Mouse (Mus musculus) heart, embryonic 13.5 days (tissue): Measurements from ENCODE around the gene Sapcd1. TPM values are rescaled to one million over a fixed set of nuclear protein-coding genes. Genes with fewer than 3 reads are reported as not detected.
A peak's percentile ranks its signal among the peaks of the same experiment; 100 is the strongest.
"Not testable (repeated sequence)": the region's sequence is repeated elsewhere in the genome, so short reads cannot be mapped to it uniquely, and the experiment has no call there.

Experiments
- ATAC-seq: fragments of 200-750 bp; cut with Nextera tagmentation; 2 replicates; pipeline ENCODE4 v1.8.0; 2017; ENCODE audit warnings: moderate TSS enrichment; ENCODE audit not compliant: insufficient number of reproducible peaks, low FRiP score, low TSS enrichment; ENCODE audit errors: extremely low read depth
- H3K27ac ChIP-seq: fragments of 300-500 bp; sonication (generic); replicated peaks from 2 replicates; pipeline ENCODE4 v1.5.1; 2015; ENCODE audit warnings: moderate library complexity, mild to moderate bottlenecking, inconsistent platforms
- H3K27me3 ChIP-seq: fragments of 300-500 bp; sonication (generic); replicated peaks from 2 replicates; pipeline ENCODE4 v1.6.1; 2015; ENCODE audit warnings: mild to moderate bottlenecking, inconsistent platforms
- H3K36me3 ChIP-seq: fragments of 300-500 bp; sonication (generic); 2 replicates; pipeline ENCODE4 v1.6.1; 2015; ENCODE audit warnings: mild to moderate bottlenecking, inconsistent platforms
- H3K4me1 ChIP-seq: fragments of 300-500 bp; sonication (generic); 2 replicates; pipeline ENCODE4 v1.6.1; 2015; ENCODE audit warnings: inconsistent platforms
- H3K4me2 ChIP-seq: fragments of 300-500 bp; sonication (generic); 2 replicates; pipeline ENCODE4 v1.6.1; 2015; ENCODE audit warnings: inconsistent platforms, mild to moderate bottlenecking, moderate library complexity
- H3K4me3 ChIP-seq: fragments of 300-500 bp; sonication (generic); 2 replicates; pipeline ENCODE4 v1.5.1; 2015; ENCODE audit warnings: moderate library complexity, mild to moderate bottlenecking, inconsistent platforms
- H3K9ac ChIP-seq: fragments of 300-500 bp; sonication (generic); 2 replicates; pipeline ENCODE4 v1.6.1; 2015; ENCODE audit warnings: inconsistent platforms, mild to moderate bottlenecking, moderate library complexity
- H3K9me3 ChIP-seq: fragments of 300-500 bp; sonication (generic); 2 replicates; pipeline ENCODE4 v1.6.1; 2016; ENCODE audit warnings: inconsistent platforms
- WGBS: fragments of 180-500 bp; shearing (Covaris S2); methylation state at CpG from one replicate; pipeline ENCODE4 v1.1.7; 2015; ENCODE audit warnings: mixed read lengths; 5-methylcytosine and 5-hydroxymethylcytosine counted together
- polyA plus RNA-seq: library from polyadenylated mRNA; unstranded; fragments of >200 nt; fragmentation: Nextera tagmentation; extraction: Ambion mirVana; gene quantifications from 2 replicates; pipeline ENCODE4 v1.2.1, GENCODE M21; 2015

The Sapcd1 gene
- polyA plus RNA-seq, 1 experiment from 2014 or later: 3.2 TPM

- ATAC-seq: no peak
- WGBS: 72% methylated on average over 4 of the region's 4 CpGs
- Histone ChIP-seq H3K27ac (peak overlapping the region; percentile 94), H3K9me3 (no peaks in the 10 kb centered on the region), H3K4me3 (no peak overlapping the region), H3K36me3 (no peaks in the 10 kb centered on the region), H3K9ac (no peak overlapping the region), H3K4me1 (peaks cover 46% of the 10 kb centered on the region), H3K4me2 (no peak overlapping the region), H3K27me3 (no peaks in the 10 kb centered on the region)
Observed at GRCm38 (mm10) chr17:35043794-35044193, 16.0 kb upstream of the Sapcd1 start.

GRCm38 (mm10) chr17:35039121-35039873 lies 11.5 kb upstream of the Sapcd1 start:
- 80% methylated on average over 11 of the region's 11 CpGs for WGBS
- no peak overlapping the region for H3K27ac ChIP-seq

GRCm38 (mm10) chr17:35034896-35035295 lies 7.1 kb upstream of the Sapcd1 start:
- no peak for ATAC-seq
- Histone ChIP-seq H3K9me3 (no peaks in the 10 kb centered on the region), H3K27me3 (0 out of 2 replicates have a peak, but pooled peaks cover under 1% of the 10 kb centered on the region), H3K9ac (no peak overlapping the region), H3K4me1 (peaks cover 2% of the 10 kb centered on the region), H3K4me2 (no peak overlapping the region), H3K27ac (no peak overlapping the region), H3K36me3 (no peaks in the 10 kb centered on the region), H3K4me3 (no peak overlapping the region)
- whole genome bisulfite sequencing: 66% methylated on average over 6 of the region's 6 CpGs

More at GRCm38 (mm10) chr17:35039121-35039873, 11.5 kb upstream of the Sapcd1 start:
- no peak for ATAC-seq
- peaks cover 7% of the 10 kb centered on the region for H3K4me1 ChIP-seq
- no peaks in the 10 kb centered on the region for H3K9me3 ChIP-seq
- no peak overlapping the region for H3K9ac ChIP-seq
- H3K36me3 ChIP-seq: no peaks in the 10 kb centered on the region
- no peak overlapping the region for H3K4me3 ChIP-seq
- H3K27me3 ChIP-seq: no peaks in the 10 kb centered on the region
- H3K4me2 ChIP-seq: no peak overlapping the region

DNA sequence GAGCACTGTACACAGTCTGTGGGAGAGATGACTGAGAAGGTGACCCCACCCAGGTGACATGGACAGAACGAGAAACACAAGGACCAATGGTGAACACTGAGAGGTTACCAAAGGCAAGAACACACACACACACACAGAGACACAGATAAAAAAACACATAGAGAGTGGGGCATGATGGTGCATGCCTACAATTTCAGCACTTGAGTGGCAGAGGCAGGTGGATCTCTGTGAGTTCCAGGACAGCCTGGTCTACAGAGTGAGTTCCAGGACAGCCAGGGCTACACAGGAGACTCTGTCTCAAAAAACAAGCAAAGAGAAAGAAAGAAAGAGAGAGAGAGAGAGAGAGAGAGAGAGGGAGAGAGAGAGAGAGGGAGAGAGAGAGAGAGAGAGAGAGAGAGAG lies 5.9 kb upstream of the Sapcd1 start:
- not testable (repeated sequence) for H3K4me2 ChIP-seq, ATAC-seq, H3K27ac ChIP-seq, H3K36me3 ChIP-seq, H3K9me3 ChIP-seq, H3K27me3 ChIP-seq, H3K4me1 ChIP-seq, H3K4me3 ChIP-seq, H3K9ac ChIP-seq
- 33% methylated on average over 1 of the region's 1 CpGs for WGBS

- Histone ChIP-seq H3K4me2 (no peak overlapping the region), H3K9ac (no peak overlapping the region), H3K4me1 (peaks cover 16% of the 10 kb centered on the region), H3K36me3 (no peaks in the 10 kb centered on the region), H3K9me3 (no peaks in the 10 kb centered on the region), H3K27ac (no peak overlapping the region), H3K4me3 (no peak overlapping the region), H3K27me3 (0 out of 2 replicates have a peak, but pooled peaks cover 4% of the 10 kb centered on the region)
- ATAC-seq: no peak
- WGBS: 62% methylated on average over 8 of the region's 8 CpGs
Observed at GRCm38 (mm10) chr17:35032323-35032870, 4.6 kb upstream of the Sapcd1 start.

DNA sequence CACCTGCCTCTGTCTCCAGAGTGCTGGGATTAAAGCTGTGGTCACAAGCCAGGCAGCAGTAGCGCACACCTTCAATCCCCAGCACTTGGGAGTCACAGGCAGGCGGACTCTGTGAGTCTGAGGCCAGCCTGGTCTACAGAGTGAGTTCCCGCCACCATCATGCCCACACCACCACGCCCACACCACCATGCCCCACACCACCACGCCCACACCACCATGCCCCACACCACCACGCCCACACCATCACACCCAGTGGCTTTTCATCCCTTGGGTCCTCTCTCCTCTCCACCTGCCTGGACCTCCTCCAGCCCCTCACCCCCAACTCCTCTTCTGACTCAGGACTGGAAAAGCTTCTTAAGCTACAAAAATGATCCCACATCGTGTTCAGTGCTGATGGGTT lies 4.1 kb upstream of the Sapcd1 start:
- H3K4me2 ChIP-seq: no peak overlapping the region
- H3K27ac ChIP-seq: no peak overlapping the region
- H3K9me3 ChIP-seq: no peaks in the 10 kb centered on the region
- no peaks in the 10 kb centered on the region for H3K36me3 ChIP-seq
- H3K4me3 ChIP-seq: no peak overlapping the region
- no peak for ATAC-seq
- 76% methylated on average over 7 of the region's 7 CpGs for WGBS
- 0 out of 2 replicates have a peak, but pooled peaks cover 4% of the 10 kb centered on the region for H3K27me3 ChIP-seq
- no peak overlapping the region for H3K9ac ChIP-seq
- peaks cover 21% of the 10 kb centered on the region for H3K4me1 ChIP-seq

- H3K9ac ChIP-seq: no peak overlapping the region
Observed at GRCm38 (mm10) chr17:35031272-35031671, 3.5 kb upstream of the Sapcd1 start.

DNA sequence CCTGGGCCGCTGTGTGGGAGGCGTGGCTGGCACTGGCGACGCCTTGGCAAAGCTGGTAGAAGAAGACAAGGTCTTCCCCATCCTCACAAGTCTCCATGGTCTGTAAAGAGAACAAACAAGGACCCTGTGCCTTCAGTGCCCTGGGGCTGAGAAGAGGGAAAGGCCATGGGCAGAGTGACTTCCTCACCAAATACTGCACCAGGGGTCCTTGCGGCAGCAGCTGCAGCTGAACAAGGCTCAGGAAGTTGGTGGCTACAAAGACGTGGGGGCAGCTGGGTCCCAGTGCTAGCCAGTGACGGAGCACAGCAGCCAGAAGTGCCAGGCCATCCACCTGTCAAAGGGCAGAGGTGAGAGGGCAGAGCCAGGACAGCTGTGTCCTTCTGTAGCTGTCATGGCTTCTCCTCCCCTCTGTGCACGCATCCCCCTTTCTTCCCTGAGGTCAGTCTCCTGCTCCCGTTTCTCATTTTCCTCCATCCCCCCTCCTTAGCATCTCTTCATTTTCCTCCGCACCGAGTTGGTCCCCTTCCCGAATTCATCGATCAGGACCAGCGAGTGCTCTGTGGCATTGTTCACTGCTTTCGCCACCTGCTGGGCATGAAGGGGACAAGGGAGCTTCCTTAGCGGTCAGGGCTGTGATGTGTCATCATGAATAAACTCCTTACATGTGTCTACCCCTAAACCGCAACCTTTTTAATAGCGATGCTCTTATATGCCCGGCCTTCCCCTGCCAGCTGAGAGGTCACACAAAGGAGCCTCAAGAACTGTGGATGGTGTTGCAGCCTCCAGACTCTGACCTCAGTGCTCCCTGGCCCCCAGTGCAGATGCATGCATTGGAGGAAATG lies 2.1 kb upstream of the Sapcd1 start:
- H3K4me3 ChIP-seq: no peak overlapping the region
- H3K27me3 ChIP-seq: 0 out of 2 replicates have a peak, but pooled peaks cover 4% of the 10 kb centered on the region
- no peaks in the 10 kb centered on the region for H3K9me3 ChIP-seq
- WGBS: 40% methylated on average over 19 of the region's 19 CpGs
- H3K27ac ChIP-seq: no peak overlapping the region
- no peaks in the 10 kb centered on the region for H3K36me3 ChIP-seq
- H3K4me2 ChIP-seq: 0 out of 2 replicates have a peak overlapping the region, but pooled peaks have one; percentile 11
- H3K9ac ChIP-seq: 0 out of 2 replicates have a peak overlapping the region, but pooled peaks have one; percentile 28
- no peak for ATAC-seq
- H3K4me1 ChIP-seq: peaks cover 39% of the 10 kb centered on the region

More at GRCm38 (mm10) chr17:35031272-35031671, 3.5 kb upstream of the Sapcd1 start:
- no peaks in the 10 kb centered on the region for H3K36me3 ChIP-seq
- no peak overlapping the region for H3K4me2 ChIP-seq
- H3K27me3 ChIP-seq: 0 out of 2 replicates have a peak, but pooled peaks cover 4% of the 10 kb centered on the region
- peaks cover 27% of the 10 kb centered on the region for H3K4me1 ChIP-seq
- no peaks in the 10 kb centered on the region for H3K9me3 ChIP-seq
- no peak overlapping the region for H3K27ac ChIP-seq
- no peak overlapping the region for H3K4me3 ChIP-seq
- 88% methylated on average over 11 of the region's 11 CpGs for WGBS
- no peak for ATAC-seq

DNA sequence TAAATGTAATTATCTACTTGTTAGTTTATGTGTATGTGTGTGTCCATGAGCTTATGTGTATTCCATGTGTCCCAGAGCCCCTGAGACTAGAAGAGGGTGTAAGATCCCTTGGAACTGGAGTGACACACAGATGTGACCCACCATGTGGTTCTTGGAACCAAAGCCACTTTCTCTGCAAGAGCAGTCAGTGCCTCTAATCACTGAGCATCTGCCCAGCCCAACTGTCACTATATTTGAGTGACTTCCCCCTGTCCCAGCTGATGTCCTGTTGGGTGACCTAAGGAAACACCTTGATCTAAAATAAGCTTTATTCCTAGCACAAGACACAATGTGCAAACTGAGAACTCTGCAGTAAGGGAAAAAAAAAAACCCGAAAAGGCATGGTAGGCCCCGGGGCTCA lies 499 bp upstream of the Sapcd1 start:
- Histone ChIP-seq H3K4me1 (peaks cover 55% of the 10 kb centered on the region), H3K4me3 (no peak overlapping the region), H3K4me2 (no peak overlapping the region), H3K9me3 (no peaks in the 10 kb centered on the region), H3K27me3 (0 out of 2 replicates have a peak, but pooled peaks cover 4% of the 10 kb centered on the region), H3K27ac (no peak overlapping the region), H3K9ac (peak overlapping the region; percentile 28; the same call in 1 of the 2 replicates), H3K36me3 (no peaks in the 10 kb centered on the region)
- no peak for ATAC-seq
- WGBS: 75% methylated on average over 2 of the region's 2 CpGs

- peak overlapping the region; percentile 6; the same call in 1 of the 2 replicates for H3K9ac ChIP-seq
- 83% methylated on average over 5 of the region's 5 CpGs for WGBS
- H3K27me3 ChIP-seq: 0 out of 2 replicates have a peak, but pooled peaks cover 4% of the 10 kb centered on the region
- no peaks in the 10 kb centered on the region for H3K36me3 ChIP-seq
- H3K4me1 ChIP-seq: peaks cover 73% of the 10 kb centered on the region
- no peak overlapping the region for H3K4me2 ChIP-seq
- ATAC-seq: no peak
- no peaks in the 10 kb centered on the region for H3K9me3 ChIP-seq
- no peak overlapping the region for H3K4me3 ChIP-seq
- no peak overlapping the region for H3K27ac ChIP-seq
Observed at GRCm38 (mm10) chr17:35026206-35026605, 1.6 kb downstream of the Sapcd1 start.
